Mouse (Mus musculus) 416B (cell line): ENCODE results near the gene Ccl5.
A peak's percentile ranks its signal among the peaks of the same experiment; 100 is the strongest.

ENCODE experiments used
- DNase-seq: peaks from one replicate; pipeline ENCODE4 v3.0.0; 2011; ENCODE audit warnings: low read depth

The Ccl5 gene

GRCm38 (mm10) chr11:83538705-83539314, 8.5 kb upstream of the Ccl5 start:
- DNase-seq = no peak

GRCm38 (mm10) chr11:83536831-83537230, 6.5 kb upstream of the Ccl5 start:
- DNase-seq = no peak

DNA sequence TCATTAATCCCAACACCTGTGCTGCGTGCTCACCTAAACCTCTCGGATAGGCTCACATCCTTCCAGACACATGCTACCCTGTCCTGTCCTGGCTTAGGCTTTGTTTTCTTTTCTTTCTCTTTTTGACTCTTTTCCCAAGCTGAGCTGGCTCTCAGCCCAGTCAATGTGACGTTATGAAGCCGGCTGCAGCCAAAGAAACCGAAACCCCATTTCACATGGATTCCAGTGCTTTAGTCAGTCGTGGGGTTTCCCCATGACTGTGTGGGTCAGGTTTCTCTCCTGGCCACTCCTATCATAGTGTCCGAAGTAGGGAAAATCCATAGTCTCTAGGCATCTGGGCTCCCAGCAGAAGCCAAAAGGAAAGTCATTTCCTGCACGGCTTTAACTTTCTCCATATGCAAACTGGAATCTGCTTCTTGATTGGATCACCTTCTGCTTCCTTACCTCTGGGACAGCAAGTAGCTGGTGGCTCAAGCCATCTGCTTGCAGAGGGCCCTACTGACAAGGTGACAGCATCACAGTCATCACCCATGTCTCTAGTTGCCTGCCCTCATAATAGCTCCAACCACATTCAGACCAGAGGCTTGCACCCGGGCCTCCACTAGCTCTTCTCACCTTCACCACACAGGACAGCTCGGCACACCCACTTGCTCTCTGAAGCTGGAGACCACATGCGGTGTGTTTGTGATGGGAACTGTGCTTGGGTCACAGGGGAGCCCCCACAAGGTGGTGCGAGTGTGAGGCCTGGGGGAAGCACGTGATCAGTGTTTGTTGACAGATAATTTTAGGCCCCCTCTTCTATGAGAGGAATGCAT, 4.5 kb upstream of the Ccl5 start:
- DNase-seq = peak; percentile 51

DNA sequence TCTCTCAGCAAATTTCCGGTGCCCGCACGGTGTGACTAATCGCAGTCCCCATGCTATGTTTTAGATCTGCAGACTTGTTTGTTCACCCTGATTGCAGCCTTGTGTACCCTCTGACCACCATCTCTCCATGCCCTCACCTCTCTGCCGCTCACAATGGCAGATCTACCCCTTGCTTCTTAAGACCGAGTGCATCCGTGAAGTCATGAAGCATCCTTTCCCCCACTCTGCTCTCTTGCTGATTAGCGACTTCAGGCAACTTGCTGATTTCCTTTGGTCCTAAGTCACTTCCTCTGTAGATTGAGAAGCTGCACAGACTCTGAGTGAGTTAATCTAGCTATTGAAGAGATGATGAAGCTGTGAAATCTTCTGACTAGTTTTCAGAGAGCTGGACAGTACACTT, 3.8 kb upstream of the Ccl5 start:
- no peak for DNase-seq

GRCm38 (mm10) chr11:83533192-83533591, 2.9 kb upstream of the Ccl5 start:
- DNase-seq = no peak

DNA sequence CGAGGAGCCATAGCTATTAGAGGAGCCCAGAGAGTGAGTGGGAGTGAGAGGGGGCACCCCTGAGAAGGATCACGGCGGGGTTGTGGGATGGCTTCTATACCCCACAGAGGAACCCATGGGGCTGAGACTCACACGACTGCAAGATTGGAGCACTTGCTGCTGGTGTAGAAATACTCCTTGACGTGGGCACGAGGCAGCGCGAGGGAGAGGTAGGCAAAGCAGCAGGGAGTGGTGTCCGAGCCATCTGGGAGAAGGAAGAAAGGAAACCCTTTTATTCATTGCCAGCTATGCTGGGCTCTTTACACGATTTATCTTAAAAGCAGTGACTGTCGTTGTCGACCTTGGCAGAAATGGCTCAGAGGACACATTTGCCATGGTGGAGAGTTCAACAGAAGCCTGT, 1.3 kb downstream of the Ccl5 start:
- no peak for DNase-seq

DNA sequence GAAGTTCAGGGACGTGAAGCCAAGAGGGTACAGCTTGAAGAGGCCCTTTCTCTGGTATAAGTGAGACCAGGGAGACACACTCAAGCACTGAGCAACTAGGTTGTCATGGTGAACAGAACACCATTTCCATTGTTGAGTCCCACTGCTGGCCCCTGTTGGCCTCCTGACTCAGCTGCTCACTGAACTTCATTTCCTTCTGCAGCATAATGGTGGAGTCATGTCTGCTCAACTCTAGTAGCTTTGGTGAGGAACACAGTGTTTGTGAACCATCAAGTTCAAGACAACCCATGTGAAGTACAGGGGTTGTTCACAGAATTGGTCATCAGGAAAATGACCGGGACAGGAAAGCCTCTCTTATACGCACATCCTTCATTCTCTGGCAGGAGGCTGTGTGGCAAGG, 8.2 kb downstream of the Ccl5 start, which contains the start of gene Heatr9:
Gene Heatr9, minus strand, starts transcription at position 101 of the 400 bp plus-strand sequence.
- no peak for DNase-seq

DNA sequence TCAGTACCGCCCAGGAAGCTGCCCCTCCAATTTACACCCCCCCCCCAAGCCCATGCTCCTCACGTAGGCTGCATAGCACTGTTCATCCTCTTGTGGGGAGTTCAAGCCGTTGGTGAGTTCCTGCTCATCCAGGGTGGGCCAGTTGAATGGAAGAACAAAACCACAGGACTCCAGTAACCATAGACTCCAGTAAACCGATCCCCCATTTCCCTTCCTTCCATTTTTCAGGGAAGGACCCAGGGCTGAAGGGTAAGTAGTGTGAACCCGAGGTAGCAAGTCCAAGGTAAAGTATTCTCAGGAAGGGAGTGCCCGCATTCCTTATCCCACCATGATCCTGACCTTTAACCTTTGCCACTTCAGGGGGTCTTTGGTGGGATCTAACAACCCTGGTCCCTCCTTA, 11.9 kb downstream of the Ccl5 start:
- DNase-seq = no peak

DNA sequence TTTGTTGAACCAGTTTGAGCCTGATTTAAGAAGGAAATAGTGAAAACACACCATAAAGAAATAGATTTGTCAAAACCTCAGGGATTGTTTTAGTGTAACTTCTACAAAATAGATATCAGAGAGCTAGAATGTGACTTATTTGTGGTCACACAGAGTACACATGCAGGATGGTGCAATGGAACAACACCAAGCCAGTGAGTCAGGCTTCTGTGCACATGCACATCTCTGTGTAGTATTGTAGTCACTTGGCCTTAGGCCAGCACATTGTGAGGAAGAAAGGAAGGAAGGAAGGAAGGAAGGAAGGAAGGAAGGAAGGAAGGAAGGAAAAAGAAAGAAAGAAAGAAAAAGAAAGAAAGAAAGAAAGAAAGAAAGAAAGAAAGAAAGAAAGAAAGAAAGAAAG, 13.2 kb downstream of the Ccl5 start:
- peak; percentile 76 for DNase-seq

- DNase-seq = no peak
These were observed 20.8 kb downstream of the Ccl5 start for GRCm38 (mm10) chr11:83509521-83509920.

DNA sequence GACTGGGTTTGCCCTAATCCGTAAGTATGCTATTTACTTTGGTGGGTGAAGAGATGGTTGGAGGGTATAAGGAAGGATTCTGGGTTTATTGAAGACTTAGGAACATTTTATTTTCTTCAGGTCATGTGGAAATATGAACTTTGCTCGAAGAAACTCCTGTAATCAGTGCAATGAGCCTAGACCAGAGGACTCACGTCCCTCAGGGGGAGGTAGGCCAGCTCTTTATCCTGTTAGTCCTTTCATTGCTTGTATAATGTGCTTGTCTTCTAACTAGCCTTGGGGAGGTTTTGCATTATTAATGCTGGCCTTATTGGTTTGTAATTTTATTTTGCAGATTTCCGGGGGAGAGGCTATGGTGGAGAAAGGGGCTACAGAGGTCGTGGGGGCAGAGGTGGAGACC, 26.0 kb downstream of the Ccl5 start:
- no peak for DNase-seq

DNA sequence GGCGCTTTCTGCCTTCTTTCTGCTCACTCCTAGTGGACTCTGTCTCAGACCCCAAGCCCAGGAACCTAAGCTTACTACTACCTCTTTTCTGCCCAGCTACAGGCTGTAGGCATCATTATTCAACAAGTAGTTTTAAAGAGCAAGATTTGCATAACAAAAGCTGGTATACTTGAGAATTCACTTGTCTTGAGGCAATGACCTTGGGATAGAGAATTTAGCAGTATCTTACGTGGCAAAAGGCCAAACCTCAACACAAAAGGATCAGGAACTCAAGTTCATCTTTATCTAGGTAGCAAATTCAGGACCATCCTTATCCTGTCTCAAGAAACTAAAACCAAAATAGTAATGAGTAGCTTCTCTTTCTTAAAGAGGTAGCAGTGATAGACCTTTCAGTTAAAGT, 34.7 kb downstream of the Ccl5 start:
- peak; percentile 58 for DNase-seq

- DNase-seq = peak; percentile 48
These were observed 38.8 kb downstream of the Ccl5 start for GRCm38 (mm10) chr11:83491488-83491887.
